Mouse (Mus musculus) B cell, adult (primary cell): Measurements from ENCODE around the gene Snph. TPM values are rescaled to one million over a fixed set of nuclear protein-coding genes. Genes with fewer than 3 reads are reported as not detected.

Experiments used
- total RNA-seq: library from RNA; stranded (reverse); gene quantifications from 4 replicates; pipeline ENCODE4 v1.2.4, GENCODE M21; 2023; ENCODE audit not compliant: inconsistent age

Gene Snph
- 0.90 to 1.9 TPM (median 1.4 TPM) in 4 replicates for total RNA-seq

GRCm38 (mm10) chr2:151632159-151632814, at the start of gene Snph:
Snph (minus strand) TSS chr2:151632593.

GRCm38 (mm10) chr2:151668433-151668832, 36.0 kb upstream of the Snph start, which contains the start of gene Rad21l:
Rad21l (minus strand) TSS chr2:151668533.

GRCm38 (mm10) chr2:151571873-151572700, 60.3 kb downstream of the Snph start, which contains the start of gene Sdcbp2:
Sdcbp2 (plus strand) TSS chr2:151572622.

GRCm38 (mm10) chr2:151542323-151543062, 89.9 kb downstream of the Snph start, which contains the start of gene Fkbp1a:
Fkbp1a (plus strand) TSS chr2:151542483.

Other genes with a start within 250 kb of the Snph start
- gene 4921509C19Rik, start 156.4 kb downstream of the Snph start, total RNA-seq, result not detected in 4 replicates
- 103 to 112 TPM (median 107 TPM) in 4 replicates for gene Nsfl1c, start 138.4 kb downstream of the Snph start, total RNA-seq
- gene Fkbp1a, start 90.1 kb downstream of the Snph start, total RNA-seq, result 56.4 to 83.9 TPM (median 66.9 TPM) in 4 replicates
- gene Sdcbp2, start 60.0 kb downstream of the Snph start, total RNA-seq, result 1.4 to 2.3 TPM (median 1.6 TPM) in 4 replicates
- gene Rad21l, start 35.9 kb upstream of the Snph start, total RNA-seq, result not detected in 4 replicates
- not detected in 4 replicates for gene Tmem74b, start 69.4 kb upstream of the Snph start, total RNA-seq
- gene Psmf1, start 111.6 kb upstream of the Snph start, total RNA-seq, result 39.3 to 41.9 TPM (median 40.4 TPM) in 4 replicates
- gene Rspo4, start 210.3 kb upstream of the Snph start, total RNA-seq, result not detected in 4 replicates